Mouse (Mus musculus) liver, embryonic 16.5 days (tissue): ENCODE results near the gene Ttll11. TPM values are rescaled to one million over a fixed set of nuclear protein-coding genes. Genes with fewer than 3 reads are reported as not detected.

Source experiments
- ATAC-seq: fragments of 200-750 bp; cut with Nextera tagmentation; 2 replicates; pipeline ENCODE4 v1.8.0; 2017; ENCODE audit warnings: low read depth, mild to moderate bottlenecking, moderate number of reproducible peaks, moderate library complexity
- H3K27ac ChIP-seq: fragments of 300-500 bp; sonication (generic); 2 replicates; pipeline ENCODE4 v1.5.1; 2014; ENCODE audit warnings: mild to moderate bottlenecking, low read length
- H3K27me3 ChIP-seq: fragments of 300-500 bp; sonication (generic); 2 replicates; pipeline ENCODE4 v1.6.1; 2014; ENCODE audit warnings: low read depth, low read length, mixed read lengths; ENCODE audit not compliant: control insufficient read depth, insufficient read depth
- H3K36me3 ChIP-seq: fragments of 300-500 bp; sonication (generic); 2 replicates; pipeline ENCODE4 v1.6.1; 2014; ENCODE audit warnings: mild to moderate bottlenecking; ENCODE audit not compliant: control insufficient read depth, insufficient read depth
- H3K4me1 ChIP-seq: fragments of 300-500 bp; sonication (generic); 2 replicates; pipeline ENCODE4 v1.6.1; 2014; ENCODE audit warnings: low read depth, low read length, mixed read lengths; ENCODE audit not compliant: control insufficient read depth
- H3K4me2 ChIP-seq: fragments of 300-500 bp; sonication (generic); 2 replicates; pipeline ENCODE4 v1.6.1; 2014; ENCODE audit warnings: low read depth, low read length, mixed read lengths
- H3K4me3 ChIP-seq: fragments of 300-500 bp; sonication (generic); 2 replicates; pipeline ENCODE4 v1.5.1; 2014; ENCODE audit warnings: low read depth, mild to moderate bottlenecking, low read length
- H3K9ac ChIP-seq: fragments of 300-500 bp; sonication (generic); 2 replicates; pipeline ENCODE4 v1.6.1; 2014; ENCODE audit warnings: low read depth, low read length
- H3K9me3 ChIP-seq: fragments of 300-500 bp; sonication (generic); replicated peaks from 2 replicates; pipeline ENCODE4 v1.6.1; 2016; ENCODE audit warnings: low read length; ENCODE audit not compliant: control insufficient read depth
- WGBS: fragments of 180-500 bp; shearing (Covaris S2); extraction: QIAGEN DNeasy Blood & Tissue Kit; methylation state at CpG from one replicate; pipeline ENCODE4 v1.1.7; 2014; ENCODE audit not compliant: insufficient replicate concordance; 5-methylcytosine and 5-hydroxymethylcytosine counted together
- polyA plus RNA-seq: library from polyadenylated mRNA; unstranded; fragments of >200 nt; fragmentation: Nextera tagmentation; extraction: Ambion mirVana; gene quantifications from 2 replicates; pipeline ENCODE4 v1.2.1, GENCODE M21; 2015

Ttll11 gene
- polyA plus RNA-seq, 1 experiment from 2014 or later: 0.79 TPM

GRCm38 (mm10) chr2:35978941-35979643 lies 621 bp downstream of the Ttll11 start:
- Histone ChIP-seq H3K4me1 (peaks cover 11% of the 10 kb centered on the region), H3K9me3 (no peaks in the 10 kb centered on the region), H3K27me3 (no peaks in the 10 kb centered on the region; the same call in 1 of the 2 replicates), H3K27ac (peak overlapping the region; percentile 65), H3K9ac (peak overlapping the region; percentile 76), H3K36me3 (no peaks in the 10 kb centered on the region), H3K4me2 (peak overlapping the region; percentile 91), H3K4me3 (peak overlapping the region; percentile 77)
- WGBS: under 1% methylated on average over 76 of the region's 76 CpGs
- ATAC-seq: peak; percentile 52

GRCm38 (mm10) chr2:35978276-35978933 lies 1.3 kb downstream of the Ttll11 start:
- H3K27me3 ChIP-seq: no peaks in the 10 kb centered on the region; the same call in 1 of the 2 replicates
- H3K4me2 ChIP-seq: peak overlapping the region; percentile 91
- no peaks in the 10 kb centered on the region for H3K9me3 ChIP-seq
- H3K36me3 ChIP-seq: no peaks in the 10 kb centered on the region
- H3K9ac ChIP-seq: peak overlapping the region; percentile 76
- WGBS: 15% methylated on average over 15 of the region's 15 CpGs
- peaks cover 11% of the 10 kb centered on the region for H3K4me1 ChIP-seq
- peak overlapping the region; percentile 77 for H3K4me3 ChIP-seq
- peak overlapping the region; percentile 65 for H3K27ac ChIP-seq
- ATAC-seq: no peak

DNA sequence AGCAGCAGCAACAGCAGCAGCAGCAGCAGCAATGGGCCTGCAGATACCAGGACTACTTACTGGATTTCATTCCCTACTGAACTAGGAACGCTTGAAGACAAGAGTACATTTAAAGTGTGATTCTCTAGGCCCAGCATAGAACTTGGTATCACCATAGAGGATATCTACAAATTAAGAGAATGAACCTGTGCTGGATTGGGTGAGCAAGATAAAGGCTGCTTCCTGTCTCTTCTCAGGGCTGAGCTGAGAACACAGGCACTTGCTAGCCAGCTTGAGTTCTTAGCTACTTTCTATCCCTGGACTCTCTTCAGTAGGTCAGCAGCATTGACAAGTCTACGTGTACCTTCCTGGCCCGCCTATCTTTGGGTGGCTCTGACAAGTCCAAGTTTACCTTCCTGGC lies 2.0 kb downstream of the Ttll11 start:
- H3K4me3 ChIP-seq: no peak overlapping the region
- H3K9me3 ChIP-seq: no peaks in the 10 kb centered on the region
- H3K4me1 ChIP-seq: peaks cover 11% of the 10 kb centered on the region
- no peak overlapping the region for H3K9ac ChIP-seq
- H3K27ac ChIP-seq: no peak overlapping the region
- peak overlapping the region; percentile 91 for H3K4me2 ChIP-seq
- H3K36me3 ChIP-seq: no peaks in the 10 kb centered on the region
- no peaks in the 10 kb centered on the region for H3K27me3 ChIP-seq
- no peak for ATAC-seq
- 39% methylated on average over 3 of the region's 3 CpGs for WGBS

DNA sequence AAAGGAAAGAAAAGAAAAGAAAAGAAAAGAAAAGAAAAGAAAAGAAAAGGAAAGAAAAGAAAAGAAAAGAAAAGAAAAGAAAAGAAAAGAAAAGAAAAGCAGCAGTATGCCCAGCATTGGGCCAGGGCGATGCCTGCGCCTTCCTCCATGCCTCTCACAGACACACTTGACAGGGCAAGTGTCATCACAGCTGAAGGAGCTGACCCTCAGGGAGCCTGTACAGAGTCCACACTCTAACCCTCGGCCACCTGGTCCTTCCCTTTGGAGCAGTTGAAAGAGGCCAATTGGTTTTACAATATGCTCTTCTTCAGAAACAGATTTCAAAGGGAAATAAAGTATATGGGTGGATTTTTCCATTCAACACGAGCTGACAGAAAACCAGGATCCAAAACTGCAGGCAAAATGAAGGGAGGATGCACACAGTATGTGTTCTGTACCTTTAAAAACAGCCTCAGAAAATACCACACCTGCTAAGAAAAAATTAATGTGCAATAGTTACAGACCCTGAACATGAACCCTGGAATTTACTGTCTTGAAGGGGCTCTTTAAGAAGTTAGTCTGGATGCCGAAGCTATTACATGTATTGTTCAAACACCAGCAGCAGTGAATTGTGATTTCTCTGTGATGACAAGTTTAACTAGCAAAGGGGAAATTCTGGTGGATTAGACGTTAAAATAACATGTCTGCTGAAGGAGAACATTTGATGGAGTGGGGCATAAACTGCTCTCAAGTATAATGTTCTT lies 7.3 kb downstream of the Ttll11 start:
- Histone ChIP-seq H3K36me3 (no peaks in the 10 kb centered on the region), H3K4me3 (no peak overlapping the region), H3K27me3 (no peaks in the 10 kb centered on the region), H3K4me1 (no peaks in the 10 kb centered on the region; the same call in 1 of the 2 replicates), H3K9ac (no peak overlapping the region), H3K9me3 (no peaks in the 10 kb centered on the region), H3K4me2 (no peak overlapping the region), H3K27ac (no peak overlapping the region)
- 54% methylated on average over 6 of the region's 6 CpGs for WGBS
- ATAC-seq: no peak

- Histone ChIP-seq H3K4me2 (no peak overlapping the region), H3K27ac (no peak overlapping the region), H3K4me1 (no peaks in the 10 kb centered on the region), H3K4me3 (no peak overlapping the region), H3K9me3 (no peaks in the 10 kb centered on the region), H3K27me3 (no peaks in the 10 kb centered on the region), H3K36me3 (no peaks in the 10 kb centered on the region), H3K9ac (no peak overlapping the region)
- 67% methylated on average over 10 of the region's 10 CpGs for WGBS
- no peak for ATAC-seq
These were observed 13.7 kb downstream of the Ttll11 start for GRCm38 (mm10) chr2:35965883-35966513.

DNA sequence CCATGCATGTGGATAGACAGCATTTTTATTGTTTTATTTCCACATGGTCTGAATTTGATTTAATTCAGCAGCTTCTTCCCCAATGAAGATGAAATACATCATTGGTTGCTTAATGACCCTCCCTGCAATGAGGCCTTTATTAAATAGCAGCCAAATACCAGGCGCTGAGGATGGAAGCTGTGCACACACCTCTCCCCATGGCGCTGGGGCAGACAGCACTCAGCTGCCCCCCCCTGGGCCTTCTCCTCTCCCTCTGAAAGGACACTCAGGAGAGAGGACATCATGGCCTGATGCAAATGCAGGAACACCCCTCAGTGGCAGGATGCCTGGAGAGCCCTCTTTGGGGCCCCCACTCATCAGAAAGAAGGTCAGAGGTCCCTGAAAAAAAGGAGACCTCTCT lies 16.4 kb downstream of the Ttll11 start:
- H3K9me3 ChIP-seq: no peaks in the 10 kb centered on the region
- no peaks in the 10 kb centered on the region for H3K4me1 ChIP-seq
- H3K4me3 ChIP-seq: no peak overlapping the region
- H3K36me3 ChIP-seq: no peaks in the 10 kb centered on the region
- H3K27ac ChIP-seq: no peak overlapping the region
- H3K27me3 ChIP-seq: no peaks in the 10 kb centered on the region
- no peak for ATAC-seq
- H3K9ac ChIP-seq: no peak overlapping the region
- H3K4me2 ChIP-seq: no peak overlapping the region
- 83% methylated on average over 2 of the region's 2 CpGs for WGBS

DNA sequence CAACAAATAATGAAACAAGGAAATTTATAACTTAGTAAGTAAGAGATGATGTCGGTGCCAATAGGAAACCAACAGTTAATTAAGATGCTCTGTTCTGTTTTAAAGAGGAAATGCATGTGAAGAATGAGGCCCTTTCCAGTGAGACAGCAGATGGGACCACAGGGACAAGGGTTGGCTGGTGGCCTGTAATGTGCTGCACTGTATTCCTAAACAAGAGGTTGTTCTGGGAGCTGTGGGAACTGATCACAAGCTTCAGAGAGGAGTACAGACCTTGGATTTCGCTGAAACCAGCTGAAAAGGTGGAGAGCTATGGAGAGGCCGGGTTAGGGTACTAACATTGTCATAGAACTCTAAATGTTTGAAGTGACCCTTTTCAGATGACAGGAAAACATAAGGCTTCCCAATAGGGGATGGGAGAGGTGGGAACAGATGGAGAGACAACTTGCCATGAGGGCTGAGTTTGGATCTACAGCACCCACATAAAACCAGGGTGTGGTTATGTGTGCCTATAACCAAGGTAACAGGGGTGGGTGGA lies 18.1 kb downstream of the Ttll11 start:
- no peak overlapping the region for H3K4me2 ChIP-seq
- no peaks in the 10 kb centered on the region for H3K36me3 ChIP-seq
- H3K27ac ChIP-seq: no peak overlapping the region
- H3K9ac ChIP-seq: no peak overlapping the region
- H3K4me1 ChIP-seq: no peaks in the 10 kb centered on the region; the same call in 1 of the 2 replicates
- no peaks in the 10 kb centered on the region for H3K9me3 ChIP-seq
- H3K27me3 ChIP-seq: no peaks in the 10 kb centered on the region
- no peak overlapping the region for H3K4me3 ChIP-seq
- 50% methylated on average over 3 of the region's 3 CpGs for WGBS
- no peak for ATAC-seq

DNA sequence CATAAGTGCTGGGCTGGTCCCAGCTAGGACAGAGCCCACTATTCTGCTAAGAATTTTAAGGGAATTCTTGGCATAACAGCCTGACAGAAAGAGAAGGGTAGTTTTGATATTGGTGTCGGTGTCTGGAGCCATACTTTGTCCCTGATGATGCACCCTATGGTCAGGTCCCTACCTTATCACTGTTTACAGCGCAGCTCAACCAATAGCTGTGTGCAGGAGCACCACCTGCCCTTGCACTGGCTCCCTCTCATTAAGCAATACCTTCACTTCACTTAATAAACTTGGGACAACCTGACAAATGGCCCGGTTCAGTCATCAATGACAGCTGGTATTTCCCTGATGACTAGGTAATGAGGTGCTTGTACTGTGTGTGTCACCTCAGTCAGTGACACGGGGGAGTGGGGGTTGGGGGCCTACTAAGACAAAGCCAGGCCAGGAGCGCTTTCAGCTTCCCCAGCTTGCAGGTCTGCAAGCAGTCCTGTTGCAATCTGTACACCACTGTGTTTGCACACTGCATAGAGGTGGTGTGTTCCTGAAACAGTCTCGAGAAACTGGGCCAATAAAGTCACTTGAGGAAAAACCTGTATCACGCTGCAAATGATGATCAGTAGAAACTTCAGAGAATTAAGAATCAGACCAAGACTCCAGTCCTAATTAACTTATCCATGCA lies 22.1 kb downstream of the Ttll11 start:
- WGBS: 45% methylated on average over 7 of the region's 7 CpGs
- Histone ChIP-seq H3K4me3 (no peak overlapping the region), H3K4me2 (no peak overlapping the region), H3K9me3 (no peaks in the 10 kb centered on the region), H3K27me3 (no peaks in the 10 kb centered on the region), H3K27ac (no peak overlapping the region), H3K36me3 (no peaks in the 10 kb centered on the region), H3K4me1 (no peaks in the 10 kb centered on the region; the same call in 1 of the 2 replicates), H3K9ac (no peak overlapping the region)
- ATAC-seq: peak; percentile 64
